7 mouse cellular contexts compared by ENCODE assay signal in the genomic region with DNA sequence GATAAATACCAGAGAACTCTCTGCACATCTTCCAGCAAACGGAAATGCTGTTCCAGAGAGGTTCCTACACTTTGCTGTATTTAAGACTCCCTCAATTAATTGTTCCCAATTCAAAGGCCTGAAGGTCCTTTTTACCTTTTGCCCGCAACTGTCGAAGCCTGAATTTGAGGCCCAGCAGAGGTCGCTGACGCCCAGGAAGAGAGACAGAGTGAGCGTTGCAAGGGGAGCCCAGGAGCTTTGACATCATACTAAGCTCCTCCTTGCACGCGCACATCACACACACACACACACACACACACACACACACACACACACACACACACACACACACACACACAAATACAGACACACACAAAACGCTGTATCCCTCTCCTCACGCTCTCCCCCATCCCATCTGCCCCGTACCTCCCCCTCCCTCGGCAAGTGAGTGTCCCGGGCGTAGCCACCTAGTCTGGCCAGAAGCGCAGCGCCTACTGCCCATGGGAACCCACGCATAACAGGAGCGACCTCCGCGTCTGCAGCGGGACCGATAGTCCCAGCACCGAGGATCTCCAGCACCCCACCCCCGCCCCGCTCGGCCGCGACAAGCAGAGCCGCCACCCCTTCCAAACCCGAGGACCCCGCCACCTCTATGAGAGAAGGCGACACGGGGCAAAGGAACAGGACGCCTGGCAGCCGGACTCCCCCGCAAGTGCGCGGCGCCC. TPM values are rescaled to one million over a fixed set of nuclear protein-coding genes. Genes with fewer than 3 reads are reported as not detected.
DNase-seq lines count a peak whose midpoint lies in the region; ATAC-seq lines count a peak whose summit lies in the region.

Gene Rnf150, plus strand, starts transcription at position 316 of the 704 bp plus-strand sequence.

- no peaks in the 10 kb centered on the region for H3K9me3 ChIP-seq in embryonic facial prominence, embryonic 10.5 days
- no peaks in the 10 kb centered on the region for H3K9me3 ChIP-seq in limb, embryonic 13.5 days
- no peaks in the 10 kb centered on the region for H3K9me3 ChIP-seq in midbrain, embryonic 15.5 days

- DNase-seq in adrenal gland, postnatal 25 days = peak; percentile 82
- DNase-seq in embryonic facial prominence, embryonic 10.5 days (ENCODE audit: low spot score) = peak; percentile 85
- peak; percentile 82 for DNase-seq in heart, adult 8-10 months (ENCODE audit: low spot score)
- DNase-seq in kidney, adult 9 months = peak; percentile 67
- peak; percentile 22 to 77 for DNase-seq in spleen, postnatal 10 days (ENCODE audit: low spot score in 2 of 2)

- H3K9ac ChIP-seq in limb, embryonic 13.5 days = peak within 1 kb of the TSS; percentile 87
- H3K9ac ChIP-seq in midbrain, embryonic 15.5 days = peak within 1 kb of the TSS; percentile 69

- no peaks in the 10 kb centered on the region for H3K36me3 ChIP-seq in embryonic facial prominence, embryonic 10.5 days (replicated peaks)
- no peaks in the 10 kb centered on the region for H3K36me3 ChIP-seq in limb, embryonic 13.5 days
- H3K36me3 ChIP-seq in midbrain, embryonic 15.5 days (replicated peaks) = no peaks in the 10 kb centered on the region

- H3K27me3 ChIP-seq in embryonic facial prominence, embryonic 10.5 days (replicated peaks; ENCODE audit: low read depth, poor library complexity, severe bottlenecking) = no peaks in the 10 kb centered on the region; the same call in 1 of the 2 replicates
- 0 out of 2 replicates have a peak, but pooled peaks cover 3% of the 10 kb centered on the region for H3K27me3 ChIP-seq in limb, embryonic 13.5 days
- H3K27me3 ChIP-seq in midbrain, embryonic 15.5 days (replicated peaks) = no peaks in the 10 kb centered on the region

- H3K4me2 ChIP-seq in limb, embryonic 13.5 days (replicated peaks) = peak within 1 kb of the TSS; percentile 90
- H3K4me2 ChIP-seq in midbrain, embryonic 15.5 days = peak within 1 kb of the TSS; percentile 65

- peak within 1 kb of the TSS; percentile 89 for H3K4me3 ChIP-seq in embryonic facial prominence, embryonic 10.5 days
- H3K4me3 ChIP-seq in limb, embryonic 13.5 days = peak within 1 kb of the TSS; percentile 80
- peak within 1 kb of the TSS; percentile 57 for H3K4me3 ChIP-seq in midbrain, embryonic 15.5 days

- H3K4me1 ChIP-seq in embryonic facial prominence, embryonic 10.5 days = peaks cover 25% of the 10 kb centered on the region
- H3K4me1 ChIP-seq in limb, embryonic 13.5 days = peaks cover 21% of the 10 kb centered on the region
- peaks cover 29% of the 10 kb centered on the region for H3K4me1 ChIP-seq in midbrain, embryonic 15.5 days

- H3K27ac ChIP-seq in embryonic facial prominence, embryonic 10.5 days (replicated peaks) = peak within 1 kb of the TSS; percentile 94
- H3K27ac ChIP-seq in limb, embryonic 13.5 days = peak within 1 kb of the TSS; percentile 59; the same call in 1 of the 2 replicates
- peak within 1 kb of the TSS; percentile 87 for H3K27ac ChIP-seq in midbrain, embryonic 15.5 days

- under 1% methylated on average over 39 of the region's 39 CpGs for WGBS in embryonic facial prominence, embryonic 10.5 days
- under 1% methylated on average over 37 of the region's 39 CpGs for WGBS in limb, embryonic 13.5 days
- WGBS in midbrain, embryonic 15.5 days = under 1% methylated on average over 38 of the region's 39 CpGs

- ATAC-seq in limb, embryonic 13.5 days (ENCODE audit: low FRiP score, low read depth) = peak; percentile 87
- ATAC-seq in midbrain, embryonic 15.5 days (replicated peaks) = peak; percentile 91

RNA-seq across cellular contexts. Expression of gene Rnf150, which starts in this region (rescaled TPM):
- total RNA-seq in adrenal gland, postnatal 25 days (2021) = 14.4 and 16.6 TPM in 2 replicates
- polyA plus RNA-seq in embryonic facial prominence, embryonic 10.5 days (2016; fragmentation: Nextera tagmentation; extraction: Ambion mirVana) = 1.8 and 2.5 TPM in 2 replicates
- total RNA-seq in heart, adult 8-10 months (2022) = 10 to 100 TPM; 10.9 to 16.0 (median 12.9) TPM
- polyA plus RNA-seq in limb, embryonic 13.5 days (2015; fragmentation: Nextera tagmentation; extraction: Ambion mirVana) = 2.1 and 2.4 TPM in 2 replicates
- 2.7 TPM in 2 replicates for polyA plus RNA-seq in midbrain, embryonic 15.5 days (2015; fragmentation: Nextera tagmentation; extraction: Ambion mirVana)

Comparison
In these comparisons a context has a peak if more than half of its experiments do, and no peak if none do; other contexts are left out.
1. Peak in every context shown above with its lines: DNase-seq, ATAC-seq, H3K4me3 ChIP-seq and H3K27ac ChIP-seq.